Mouse (Mus musculus) embryonic facial prominence, embryonic 13.5 days (tissue): ENCODE measurements around the gene Hoxd1. TPM values are rescaled to one million over a fixed set of nuclear protein-coding genes. Genes with fewer than 3 reads are reported as not detected.

ENCODE experiments used
- ATAC-seq: fragments of 200-750 bp; cut with Nextera tagmentation; 2 replicates; pipeline ENCODE4 v1.8.0; 2017; ENCODE audit warnings: low read depth; ENCODE audit not compliant: insufficient number of reproducible peaks, insufficient read depth, low FRiP score, low TSS enrichment
- H3K27ac ChIP-seq: fragments of 300-500 bp; sonication (generic); 2 replicates; pipeline ENCODE4 v1.5.1; 2015; ENCODE audit warnings: moderate library complexity, mild to moderate bottlenecking, inconsistent platforms
- H3K27me3 ChIP-seq: fragments of 300-500 bp; sonication (generic); 2 replicates; pipeline ENCODE4 v1.6.1; 2015; ENCODE audit warnings: mild to moderate bottlenecking, inconsistent platforms
- H3K36me3 ChIP-seq: fragments of 300-500 bp; sonication (generic); 2 replicates; pipeline ENCODE4 v1.6.1; 2015; ENCODE audit warnings: mild to moderate bottlenecking, inconsistent platforms
- H3K4me1 ChIP-seq: fragments of 300-500 bp; sonication (generic); 2 replicates; pipeline ENCODE4 v1.6.1; 2015; ENCODE audit warnings: inconsistent platforms
- H3K4me2 ChIP-seq: fragments of 300-500 bp; sonication (generic); 2 replicates; pipeline ENCODE4 v1.6.1; 2015; ENCODE audit warnings: moderate library complexity, mild to moderate bottlenecking, inconsistent platforms
- H3K4me3 ChIP-seq: fragments of 300-500 bp; sonication (generic); 2 replicates; pipeline ENCODE4 v1.5.1; 2015; ENCODE audit warnings: mild to moderate bottlenecking, inconsistent platforms
- H3K9ac ChIP-seq: fragments of 300-500 bp; sonication (generic); 2 replicates; pipeline ENCODE4 v1.6.1; 2015; ENCODE audit warnings: mild to moderate bottlenecking, inconsistent platforms
- H3K9me3 ChIP-seq: fragments of 300-500 bp; sonication (generic); 2 replicates; pipeline ENCODE4 v1.6.1; 2016; ENCODE audit warnings: inconsistent platforms
- WGBS: fragments of 180-500 bp; shearing (Covaris S2); methylation state at CpG from one replicate; pipeline ENCODE4 v1.1.7; 2015; ENCODE audit warnings: mixed read lengths; 5-methylcytosine and 5-hydroxymethylcytosine counted together
- polyA plus RNA-seq: library from polyadenylated mRNA; unstranded; fragments of >200 nt; fragmentation: Nextera tagmentation; extraction: Ambion mirVana; gene quantifications from 2 replicates; pipeline ENCODE4 v1.2.1, GENCODE M21; 2015

The Hoxd1 gene
- polyA plus RNA-seq, 1 experiment from 2014 or later = 5.4 TPM

DNA sequence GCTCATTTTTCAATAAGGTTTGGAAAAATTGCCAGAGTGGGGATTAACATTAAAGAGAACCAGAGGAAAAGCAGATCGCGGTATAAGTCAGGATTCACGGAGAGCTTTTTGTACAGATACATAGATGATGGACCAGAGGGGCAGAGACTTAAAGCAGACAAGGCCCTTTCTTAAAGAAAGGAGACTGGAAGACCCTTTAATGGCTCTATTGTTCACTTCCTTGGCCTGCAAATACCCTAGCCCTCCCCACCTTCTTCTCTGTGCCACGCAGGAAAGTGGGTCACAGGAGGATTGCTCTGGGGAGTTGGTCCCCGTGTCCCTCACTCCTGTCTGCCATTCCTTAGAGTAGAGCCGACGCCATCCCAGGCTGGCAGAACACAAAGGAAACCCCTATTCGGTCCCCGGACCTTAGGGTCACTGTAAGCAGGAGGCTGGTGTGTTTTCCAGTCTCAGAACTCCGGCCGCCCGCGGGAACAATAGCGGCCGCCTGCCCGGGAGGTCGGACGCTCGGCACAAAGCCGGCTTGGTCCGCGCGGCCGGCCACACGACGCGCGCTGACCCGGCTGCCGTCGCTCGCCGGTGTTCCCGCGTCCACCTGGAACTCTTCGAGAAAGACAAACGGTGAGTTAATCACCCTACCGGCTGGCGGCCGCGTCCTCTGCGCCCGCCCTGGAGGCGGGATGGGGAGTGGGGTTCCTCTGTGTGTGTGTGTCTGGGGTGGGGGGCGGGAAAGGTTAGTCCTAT lies 10.2 kb upstream of the Hoxd1 start:
- Histone ChIP-seq H3K4me2 (peak overlapping the region; percentile 58), H3K4me3 (peak overlapping the region; percentile 36), H3K27ac (no peak overlapping the region), H3K27me3 (peaks cover 99% of the 10 kb centered on the region), H3K4me1 (peaks cover 22% of the 10 kb centered on the region), H3K9ac (peak overlapping the region; percentile 62), H3K9me3 (no peaks in the 10 kb centered on the region), H3K36me3 (no peaks in the 10 kb centered on the region)
- ATAC-seq = no peak
- WGBS = 1% methylated on average over 45 of the region's 45 CpGs

DNA sequence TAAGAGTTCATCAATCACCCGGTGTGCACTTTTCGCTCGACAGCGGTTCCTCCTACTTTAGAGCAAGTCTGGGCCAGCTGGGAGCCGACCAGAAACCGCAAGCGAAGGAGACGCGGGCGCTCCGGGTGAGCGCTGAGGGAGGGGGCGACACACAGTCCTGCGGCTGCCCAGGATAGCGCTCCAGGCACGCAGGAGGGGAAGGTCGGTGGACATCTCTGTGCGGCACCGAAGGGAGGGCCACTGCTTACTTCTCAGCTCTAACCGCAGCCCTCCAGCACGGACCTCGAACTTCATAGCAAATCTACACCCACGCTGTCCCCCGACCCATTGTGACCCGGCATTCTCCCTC lies 9.6 kb upstream of the Hoxd1 start:
- peak overlapping the region; percentile 62; the same call in 1 of the 2 replicates for H3K9ac ChIP-seq
- H3K4me1 ChIP-seq = peaks cover 22% of the 10 kb centered on the region
- H3K27ac ChIP-seq = no peak overlapping the region
- H3K9me3 ChIP-seq = no peaks in the 10 kb centered on the region
- no peaks in the 10 kb centered on the region for H3K36me3 ChIP-seq
- no peak for ATAC-seq
- H3K27me3 ChIP-seq = peaks cover 99% of the 10 kb centered on the region
- peak overlapping the region; percentile 58 for H3K4me2 ChIP-seq
- 2% methylated on average over 25 of the region's 25 CpGs for WGBS
- peak overlapping the region; percentile 36 for H3K4me3 ChIP-seq

GRCm38 (mm10) chr2:74753711-74754110 lies 9.1 kb upstream of the Hoxd1 start:
- 21% methylated on average over 5 of the region's 5 CpGs for WGBS
- H3K9me3 ChIP-seq = no peaks in the 10 kb centered on the region
- no peak overlapping the region for H3K9ac ChIP-seq
- H3K4me3 ChIP-seq = no peak overlapping the region
- ATAC-seq = no peak
- H3K27ac ChIP-seq = no peak overlapping the region
- no peaks in the 10 kb centered on the region for H3K36me3 ChIP-seq
- no peak overlapping the region for H3K4me2 ChIP-seq
- H3K4me1 ChIP-seq = peaks cover 22% of the 10 kb centered on the region
- H3K27me3 ChIP-seq = peaks cover 99% of the 10 kb centered on the region

GRCm38 (mm10) chr2:74760146-74760545 lies 2.6 kb upstream of the Hoxd1 start:
- ATAC-seq = no peak
- H3K9me3 ChIP-seq = no peaks in the 10 kb centered on the region
- peaks cover 17% of the 10 kb centered on the region for H3K4me1 ChIP-seq
- peaks cover 94% of the 10 kb centered on the region for H3K27me3 ChIP-seq
- H3K9ac ChIP-seq = no peak overlapping the region
- H3K4me2 ChIP-seq = no peak overlapping the region
- 0% methylated on average over 1 of the region's 1 CpGs for WGBS
- no peak overlapping the region for H3K4me3 ChIP-seq
- H3K27ac ChIP-seq = no peak overlapping the region
- H3K36me3 ChIP-seq = no peaks in the 10 kb centered on the region

GRCm38 (mm10) chr2:74761941-74762340 lies 839 bp upstream of the Hoxd1 start:
- Histone ChIP-seq H3K27ac (no peak overlapping the region), H3K9me3 (no peaks in the 10 kb centered on the region), H3K4me1 (peaks cover 17% of the 10 kb centered on the region), H3K4me3 (peak overlapping the region; percentile 53), H3K4me2 (peak overlapping the region; percentile 93), H3K36me3 (no peaks in the 10 kb centered on the region), H3K27me3 (peaks cover 94% of the 10 kb centered on the region), H3K9ac (no peak overlapping the region)
- ATAC-seq = no peak
- WGBS = 2% methylated on average over 13 of the region's 13 CpGs

- peak overlapping the region; percentile 53 for H3K4me3 ChIP-seq
- WGBS = 2% methylated on average over 49 of the region's 53 CpGs
- no peak overlapping the region for H3K27ac ChIP-seq
- no peaks in the 10 kb centered on the region for H3K36me3 ChIP-seq
- H3K9me3 ChIP-seq = no peaks in the 10 kb centered on the region
- H3K27me3 ChIP-seq = peaks cover 86% of the 10 kb centered on the region
- peak overlapping the region; percentile 51 for H3K9ac ChIP-seq
- H3K4me1 ChIP-seq = peaks cover 17% of the 10 kb centered on the region
- peak overlapping the region; percentile 93 for H3K4me2 ChIP-seq
- peak; percentile 48; the same call in 1 of the 2 replicates for ATAC-seq
Measured at GRCm38 (mm10) chr2:74763245-74763735, 510 bp downstream of the Hoxd1 start.

DNA sequence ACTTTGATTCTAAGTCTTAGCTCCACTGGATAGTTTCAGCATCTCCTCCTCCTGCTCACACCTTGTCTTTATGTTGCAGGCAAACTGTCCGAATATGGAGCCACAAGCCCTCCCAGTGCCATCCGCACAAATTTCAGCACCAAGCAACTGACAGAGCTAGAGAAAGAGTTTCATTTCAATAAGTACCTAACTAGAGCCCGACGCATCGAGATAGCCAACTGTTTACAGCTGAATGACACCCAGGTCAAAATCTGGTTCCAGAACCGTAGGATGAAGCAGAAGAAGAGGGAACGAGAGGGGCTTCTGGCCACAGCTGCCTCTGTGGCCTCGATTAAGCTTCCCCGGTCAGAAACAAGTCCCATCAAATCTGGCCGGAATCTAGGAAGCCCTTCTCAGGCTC lies 1.2 kb downstream of the Hoxd1 start:
- 0 out of 2 replicates have a peak overlapping the region, but pooled peaks have one; percentile 53 for H3K4me3 ChIP-seq

DNA sequence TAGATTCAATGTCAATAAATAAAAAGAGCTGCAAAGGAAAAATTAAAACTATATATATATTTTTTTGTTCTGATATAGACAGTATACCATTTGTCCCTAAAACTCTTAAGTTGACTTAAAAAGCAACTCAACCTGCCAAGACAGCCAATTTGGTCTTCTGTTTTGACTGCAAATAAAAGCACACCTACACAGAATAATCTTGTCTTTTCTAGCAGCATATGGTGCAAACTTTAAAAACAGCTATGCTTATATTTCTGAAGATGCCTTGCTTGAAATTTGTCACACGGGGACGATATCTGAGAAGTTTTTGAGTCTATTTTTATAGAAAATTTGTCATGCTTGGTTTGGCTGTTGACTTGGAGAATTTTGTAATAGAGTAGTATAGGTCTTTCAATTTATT lies 11.6 kb downstream of the Hoxd1 start:
- 83% methylated on average over 2 of the region's 2 CpGs for WGBS
- Histone ChIP-seq H3K27me3 (peaks cover 29% of the 10 kb centered on the region), H3K9ac (no peak overlapping the region), H3K36me3 (no peaks in the 10 kb centered on the region), H3K4me1 (peaks cover 4% of the 10 kb centered on the region; the same call in 1 of the 2 replicates), H3K9me3 (no peaks in the 10 kb centered on the region), H3K4me3 (no peak overlapping the region), H3K4me2 (no peak overlapping the region), H3K27ac (no peak overlapping the region)
- no peak for ATAC-seq

More for the DNA sequence above, 1.2 kb downstream of the Hoxd1 start:
- Histone ChIP-seq H3K4me1 (peaks cover 17% of the 10 kb centered on the region), H3K4me2 (peak overlapping the region; percentile 93; the same call in 1 of the 2 replicates), H3K9me3 (no peaks in the 10 kb centered on the region), H3K27ac (no peak overlapping the region), H3K36me3 (no peaks in the 10 kb centered on the region), H3K27me3 (peaks cover 86% of the 10 kb centered on the region), H3K9ac (no peak overlapping the region; the same call in 1 of the 2 replicates)
- no peak for ATAC-seq
- WGBS = 52% methylated on average over 10 of the region's 10 CpGs

DNA sequence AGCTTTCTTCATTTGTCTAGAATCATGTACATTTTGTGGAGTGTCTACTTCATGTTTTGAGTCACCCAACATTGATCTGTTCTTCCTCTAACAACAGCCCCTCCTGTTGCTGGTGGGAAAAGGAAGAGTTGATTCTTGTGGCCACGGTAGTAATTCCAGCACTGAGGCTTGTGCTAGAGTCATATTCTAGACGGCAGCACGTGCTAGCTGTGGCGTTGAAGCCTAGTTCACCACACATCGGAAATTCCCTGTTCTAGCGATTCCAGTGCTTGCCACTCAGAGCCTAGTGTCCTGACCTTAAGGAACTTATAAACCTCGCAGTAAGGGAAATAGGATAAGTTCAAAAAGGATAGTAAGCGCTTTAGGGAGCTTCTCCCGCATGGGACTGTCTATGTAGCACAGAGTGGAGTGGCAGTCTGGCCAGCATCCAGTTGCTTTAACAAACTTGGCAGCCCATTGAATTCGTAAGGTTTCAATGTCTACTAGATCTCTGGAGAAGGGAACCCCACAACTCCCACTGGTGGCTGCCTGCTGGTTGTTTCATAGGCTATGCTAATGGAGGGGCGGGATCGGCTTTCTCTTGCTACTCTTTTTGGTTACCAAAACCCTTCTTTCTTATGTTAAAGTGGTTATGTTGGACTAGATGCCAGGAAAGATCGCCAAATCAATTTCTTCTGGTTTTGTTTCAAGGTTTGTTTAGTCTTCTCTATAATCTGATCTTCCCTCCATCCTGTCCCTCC lies 14.9 kb downstream of the Hoxd1 start:
- H3K36me3 ChIP-seq = no peaks in the 10 kb centered on the region
- WGBS = 57% methylated on average over 13 of the region's 13 CpGs
- H3K27ac ChIP-seq = no peak overlapping the region
- H3K4me1 ChIP-seq = peaks cover 4% of the 10 kb centered on the region; the same call in 1 of the 2 replicates
- H3K4me3 ChIP-seq = no peak overlapping the region
- H3K4me2 ChIP-seq = no peak overlapping the region
- H3K27me3 ChIP-seq = peaks cover 17% of the 10 kb centered on the region
- no peak overlapping the region for H3K9ac ChIP-seq
- H3K9me3 ChIP-seq = no peaks in the 10 kb centered on the region
- ATAC-seq = no peak

DNA sequence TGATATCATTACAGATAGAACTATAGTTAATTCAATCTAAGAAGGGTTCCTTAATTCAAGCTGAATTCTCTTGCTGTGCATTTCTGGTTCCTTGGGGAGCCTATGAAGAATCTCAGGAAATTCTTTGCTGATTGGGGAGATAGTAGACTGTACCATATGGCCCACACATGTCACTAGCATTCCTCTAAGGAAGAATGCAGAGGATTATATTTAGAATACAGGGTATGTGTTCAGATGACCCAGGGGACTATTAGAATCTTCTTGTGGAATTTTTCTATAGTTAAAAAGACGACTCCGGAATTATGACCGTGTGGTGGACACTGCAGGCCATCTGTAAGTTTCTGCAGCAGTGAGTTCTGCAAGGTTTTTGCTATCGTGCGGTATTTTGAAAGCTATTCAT lies 18.6 kb downstream of the Hoxd1 start:
- Histone ChIP-seq H3K4me3 (no peak overlapping the region), H3K9ac (no peak overlapping the region), H3K4me2 (no peak overlapping the region), H3K27me3 (peaks cover 16% of the 10 kb centered on the region), H3K4me1 (peaks cover 4% of the 10 kb centered on the region; the same call in 1 of the 2 replicates), H3K36me3 (no peaks in the 10 kb centered on the region), H3K9me3 (no peaks in the 10 kb centered on the region), H3K27ac (no peak overlapping the region)
- no peak for ATAC-seq
- 64% methylated on average over 5 of the region's 5 CpGs for WGBS

- Histone ChIP-seq H3K36me3 (no peaks in the 10 kb centered on the region), H3K9ac (no peak overlapping the region), H3K9me3 (no peaks in the 10 kb centered on the region), H3K27me3 (0 out of 2 replicates have a peak, but pooled peaks cover 4% of the 10 kb centered on the region), H3K4me2 (no peak overlapping the region), H3K4me3 (no peak overlapping the region), H3K4me1 (no peaks in the 10 kb centered on the region), H3K27ac (no peak overlapping the region)
- WGBS = 44% methylated on average over 7 of the region's 7 CpGs
- ATAC-seq = no peak
Measured at GRCm38 (mm10) chr2:74795531-74795930, 32.8 kb downstream of the Hoxd1 start.
